Comparison of ENCODE assay signal across 7 mouse cellular contexts in the genomic region with DNA sequence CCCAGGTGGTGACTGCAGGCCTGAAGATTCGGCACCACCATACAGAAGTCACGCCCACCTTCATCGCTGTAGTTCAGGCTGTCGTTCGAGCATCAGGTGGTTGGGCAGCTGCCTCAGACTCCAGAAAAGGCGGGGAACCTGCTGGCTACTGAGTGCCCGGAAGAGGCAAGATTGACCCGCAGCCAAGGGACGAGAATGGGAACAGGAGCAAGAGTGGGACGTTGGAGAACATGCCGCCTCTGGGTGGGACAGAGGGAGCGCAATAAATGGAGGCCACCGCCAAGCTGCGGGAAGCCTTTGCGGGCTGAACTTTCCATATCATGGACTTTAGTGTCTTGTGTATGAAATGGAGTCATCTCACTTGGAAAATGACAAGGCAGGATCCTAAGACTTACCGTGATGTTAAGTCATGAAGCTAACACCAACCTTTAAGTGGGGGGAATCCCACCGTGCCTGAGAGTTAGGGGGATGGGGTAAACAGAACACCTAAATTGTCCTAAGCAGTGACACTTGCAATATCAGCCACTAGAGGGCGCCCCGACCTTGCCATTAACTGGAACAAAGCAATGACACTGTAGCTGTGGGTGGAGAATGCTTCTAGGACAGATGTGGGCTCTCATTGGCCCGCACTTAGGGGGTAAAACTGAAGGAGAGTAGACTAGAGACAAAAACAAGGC. TPM values are rescaled to one million over a fixed set of nuclear protein-coding genes. Genes with fewer than 3 reads are reported as not detected.
DNase-seq lines count a peak whose midpoint lies in the region; ATAC-seq lines count a peak whose summit lies in the region.

No protein-coding gene starts in this region.

- 18% methylated on average over 20 of the region's 20 CpGs for WGBS in intestine, embryonic 15.5 days
- WGBS in midbrain, embryonic 11.5 days, result 25% methylated on average over 20 of the region's 20 CpGs

- H3K27ac ChIP-seq in intestine, embryonic 15.5 days, result no peak overlapping the region
- no peak overlapping the region for H3K27ac ChIP-seq in midbrain, embryonic 11.5 days (ENCODE audit: low read depth, low read length)

- H3K36me3 ChIP-seq in intestine, embryonic 15.5 days, result no peaks in the 10 kb centered on the region
- H3K36me3 ChIP-seq in midbrain, embryonic 11.5 days (ENCODE audit: control insufficient read depth, insufficient read depth, low read length), result no peaks in the 10 kb centered on the region

- H3K4me1 ChIP-seq in intestine, embryonic 15.5 days (replicated peaks), result peaks cover 15% of the 10 kb centered on the region
- 0 out of 2 replicates have a peak, but pooled peaks cover 2% of the 10 kb centered on the region for H3K4me1 ChIP-seq in midbrain, embryonic 11.5 days (ENCODE audit: control insufficient read depth, insufficient read depth, low read length)

- H3K4me2 ChIP-seq in intestine, embryonic 15.5 days (replicated peaks), result peak overlapping the region; percentile 43
- H3K4me2 ChIP-seq in midbrain, embryonic 11.5 days, result no peak overlapping the region

- no peak overlapping the region for H3K4me3 ChIP-seq in intestine, embryonic 15.5 days (replicated peaks)
- no peak overlapping the region for H3K4me3 ChIP-seq in midbrain, embryonic 11.5 days (ENCODE audit: low read depth, low read length)

- H3K9me3 ChIP-seq in intestine, embryonic 15.5 days, result no peaks in the 10 kb centered on the region
- no peaks in the 10 kb centered on the region for H3K9me3 ChIP-seq in midbrain, embryonic 11.5 days (ENCODE audit: control insufficient read depth, low read length)

- H3K9ac ChIP-seq in intestine, embryonic 15.5 days, result no peak overlapping the region
- H3K9ac ChIP-seq in midbrain, embryonic 11.5 days (ENCODE audit: low read length), result no peak overlapping the region

- intact Hi-C loops in gastrocnemius, postnatal 36 days (cut with DNase I), result loop anchor here (2.0 to 5.0 kb wide), 3 partner anchors 117 to 363 kb away; no protein-coding TSS in a partner anchor
- intact Hi-C loops in left cerebral cortex, postnatal 14 days (cut with DNase I), result loop anchor here (1.0 to 10.0 kb wide), 5 partner anchors 49 to 366 kb away; partner anchors contain the start of gene Gm5134

- DNase-seq in adrenal gland, adult 18-20 months (ENCODE audit: low spot score in 2 of 2), result peak; percentile 86 to 91
- DNase-seq in embryo, embryonic 11 days, result peak; percentile 92
- peak; percentile 86 to 88 for DNase-seq in gastrocnemius, postnatal 36 days
- peak; percentile 93 to 94 for DNase-seq in left cerebral cortex, postnatal 14 days (ENCODE audit: low spot score in 2 of 2)
- DNase-seq in midbrain, embryonic 11.5 days (ENCODE audit: low spot score, missing footprints), result peak; percentile 99
- DNase-seq in skeletal muscle tissue, adult 2 months (ENCODE audit: low read depth, low spot score), result peak; percentile 84

- peak; percentile 66 for ATAC-seq in intestine, embryonic 15.5 days
- peak; percentile 81 for ATAC-seq in midbrain, embryonic 11.5 days (ENCODE audit: low FRiP score)

- H3K27me3 ChIP-seq in intestine, embryonic 15.5 days (replicated peaks), result no peaks in the 10 kb centered on the region; the same call in 1 of the 2 replicates
- no peaks in the 10 kb centered on the region; the same call in 1 of the 2 replicates for H3K27me3 ChIP-seq in midbrain, embryonic 11.5 days (ENCODE audit: control insufficient read depth, insufficient read depth, low read length)

RNA-seq across cellular contexts. Expression of gene Ggt5, which starts 3.1 kb away (rescaled TPM):
- 1 to 10 TPM; 3.7 to 5.2 TPM for total RNA-seq in adrenal gland, adult 18-20 months (2021)
- total RNA-seq in gastrocnemius, postnatal 36 days (2021), result 1 to 10 TPM; 3.0 to 5.2 TPM
- 7.5 and 7.9 TPM in 2 replicates for polyA plus RNA-seq in intestine, embryonic 15.5 days (2015; fragmentation: Nextera tagmentation; extraction: Ambion mirVana)
- total RNA-seq in left cerebral cortex, postnatal 14 days (2021), result 1 to 10 TPM; 4.4 to 4.5 TPM
- polyA plus RNA-seq in midbrain, embryonic 11.5 days (2014; fragmentation: Nextera tagmentation; extraction: Ambion mirVana), result 0.25 and 0.29 TPM in 2 replicates

RNA-seq across cellular contexts. Expression of gene Ggt1, which starts 24.6 kb away (rescaled TPM):
- total RNA-seq in adrenal gland, adult 18-20 months (2021), result 1 to 10 TPM in 1 of 2 experiments, not detected in 1; 1.2 TPM
- total RNA-seq in gastrocnemius, postnatal 36 days (2021), result under 1 TPM in 1 of 2 experiments, not detected in 1; 0.33 TPM
- polyA plus RNA-seq in intestine, embryonic 15.5 days (2015; fragmentation: Nextera tagmentation; extraction: Ambion mirVana), result 46.5 and 63.7 TPM in 2 replicates
- 1 to 10 TPM; 1.5 to 1.6 TPM for total RNA-seq in left cerebral cortex, postnatal 14 days (2021)
- polyA plus RNA-seq in midbrain, embryonic 11.5 days (2014; fragmentation: Nextera tagmentation; extraction: Ambion mirVana), result 1.5 and 2.1 TPM in 2 replicates

RNA-seq across cellular contexts. Expression of gene Lrrc75b, which starts 25.9 kb away (rescaled TPM):
- total RNA-seq in adrenal gland, adult 18-20 months (2021), result under 1 TPM; 0.32 to 0.40 TPM
- total RNA-seq in gastrocnemius, postnatal 36 days (2021), result under 1 TPM; 0.20 to 0.64 TPM
- polyA plus RNA-seq in intestine, embryonic 15.5 days (2015; fragmentation: Nextera tagmentation; extraction: Ambion mirVana), result 2.1 and 2.7 TPM in 2 replicates
- total RNA-seq in left cerebral cortex, postnatal 14 days (2021), result 10 to 100 TPM; 10.0 to 11.4 TPM
- 3.3 and 4.1 TPM in 2 replicates for polyA plus RNA-seq in midbrain, embryonic 11.5 days (2014; fragmentation: Nextera tagmentation; extraction: Ambion mirVana)

RNA-seq across cellular contexts. Expression of gene Susd2, which starts 57.8 kb away (rescaled TPM):
- total RNA-seq in adrenal gland, adult 18-20 months (2021), result 10 to 100 TPM; 10.4 to 10.7 TPM
- total RNA-seq in gastrocnemius, postnatal 36 days (2021), result 1 to 10 TPM in 1 of 2 experiments, under 1 TPM in 1; 0.99 to 1.4 TPM
- 13.4 and 13.9 TPM in 2 replicates for polyA plus RNA-seq in intestine, embryonic 15.5 days (2015; fragmentation: Nextera tagmentation; extraction: Ambion mirVana)
- 1 to 10 TPM; 4.3 to 4.8 TPM for total RNA-seq in left cerebral cortex, postnatal 14 days (2021)
- polyA plus RNA-seq in midbrain, embryonic 11.5 days (2014; fragmentation: Nextera tagmentation; extraction: Ambion mirVana), result 1.2 and 1.6 TPM in 2 replicates

Comparison
In these comparisons a context has a peak if more than half of its experiments do, and no peak if none do; other contexts are left out.
1. RNA of gene Lrrc75b, which starts 25.9 kb away (total RNA-seq): 10.0 to 11.4 TPM in left cerebral cortex, postnatal 14 days; 0.20 to 0.64 TPM in gastrocnemius, postnatal 36 days and 0.32 to 0.40 TPM in adrenal gland, adult 18-20 months; every median in the first group is over 4 times any median in the second.
2. Peak in every context shown above with its lines, with median percentiles within 50 percentile points of each other: DNase-seq.